Mouse (Mus musculus): Measurements from ENCODE around the gene Syngr3.

Syngr3 gene

DNA sequence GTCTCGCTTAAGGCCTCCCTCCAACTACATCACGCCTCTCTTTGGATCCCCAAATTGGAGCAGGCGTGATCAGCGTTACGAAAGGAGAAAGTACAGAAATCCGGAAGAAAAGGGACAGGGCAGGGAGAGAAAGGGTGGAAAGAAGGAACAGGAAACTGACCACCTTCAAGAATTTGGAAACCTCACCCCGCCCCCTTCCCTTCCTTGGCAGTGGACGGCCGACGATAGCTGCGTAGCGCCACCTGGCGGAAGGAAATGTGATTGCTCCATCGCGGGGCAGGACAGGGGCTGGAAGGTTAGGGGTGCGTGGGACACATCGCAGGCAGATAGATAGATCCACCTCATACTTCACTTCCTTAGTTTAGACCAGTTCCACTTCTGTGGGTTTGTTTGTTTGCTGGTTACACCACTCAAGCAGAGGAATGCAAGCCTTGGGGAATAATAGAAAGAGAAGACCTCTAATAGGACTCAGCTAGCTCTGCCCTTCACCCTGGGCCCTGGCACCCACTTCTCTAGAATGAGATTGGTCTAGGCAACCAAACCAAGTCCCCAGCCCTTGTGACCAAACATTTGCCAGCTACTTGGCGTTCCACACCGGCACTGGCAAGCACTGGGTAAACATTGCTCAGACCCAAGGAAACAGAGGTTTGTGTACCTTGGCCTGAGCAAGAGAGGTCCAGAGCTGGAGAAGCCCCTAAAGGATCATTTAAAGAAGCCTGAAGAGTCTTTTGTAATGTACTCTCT, 35.6 kb downstream of the Syngr3 start:
- in situ Hi-C loops (cut with MboI; ENCODE audit: low pct_unique_long_range_greater_than_20kb in 1 of 2, low sequenced_read_pairs in 2 of 2, unreplicated experiment in 1 of 2), result no loop called here

DNA sequence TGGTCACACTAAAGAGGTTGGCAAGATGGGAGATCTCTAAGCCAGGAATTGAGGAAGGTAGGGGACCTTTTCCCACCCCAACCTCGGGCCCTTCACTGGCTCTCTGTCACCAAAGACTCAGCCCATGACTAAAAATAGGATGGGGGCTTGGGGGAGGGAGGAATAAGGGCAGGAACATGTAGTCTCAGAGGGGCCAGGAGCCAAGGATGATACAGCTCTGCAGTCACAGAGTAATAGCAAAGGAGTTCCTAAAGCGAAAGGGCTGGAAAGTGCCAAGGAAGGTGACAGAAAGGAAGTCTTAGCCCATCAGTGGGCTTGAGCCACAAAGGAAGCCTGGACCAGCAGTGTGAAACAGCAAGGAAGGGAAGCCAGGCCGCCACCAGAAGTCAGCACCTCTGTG, 37.9 kb downstream of the Syngr3 start:
- in situ Hi-C loops (cut with MboI; ENCODE audit: low pct_unique_long_range_greater_than_20kb in 1 of 2, low sequenced_read_pairs in 2 of 2, unreplicated experiment in 1 of 2), result no loop called here

DNA sequence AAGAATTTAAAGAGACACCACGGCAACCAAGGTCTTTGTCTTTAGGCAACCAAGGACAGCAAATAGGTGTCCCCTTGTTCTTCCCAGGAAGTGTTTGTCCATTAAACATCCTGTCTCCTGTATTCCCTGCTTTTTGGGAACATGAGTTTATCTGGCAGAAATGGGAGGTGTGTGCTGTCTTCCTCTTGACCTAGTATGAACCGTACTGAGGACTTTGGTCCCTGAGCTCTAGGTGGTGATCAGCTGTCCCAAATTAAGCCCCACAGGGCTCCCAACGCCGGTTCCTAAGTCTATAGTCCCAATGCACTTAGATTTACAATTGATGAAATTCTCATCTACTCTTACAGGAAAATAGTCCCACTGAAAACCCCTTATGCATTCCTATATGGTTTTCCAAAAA, 39.0 kb downstream of the Syngr3 start:
- in situ Hi-C loops (cut with MboI; ENCODE audit: low pct_unique_long_range_greater_than_20kb in 1 of 2, low sequenced_read_pairs in 2 of 2, unreplicated experiment in 1 of 2), result no loop called here

DNA sequence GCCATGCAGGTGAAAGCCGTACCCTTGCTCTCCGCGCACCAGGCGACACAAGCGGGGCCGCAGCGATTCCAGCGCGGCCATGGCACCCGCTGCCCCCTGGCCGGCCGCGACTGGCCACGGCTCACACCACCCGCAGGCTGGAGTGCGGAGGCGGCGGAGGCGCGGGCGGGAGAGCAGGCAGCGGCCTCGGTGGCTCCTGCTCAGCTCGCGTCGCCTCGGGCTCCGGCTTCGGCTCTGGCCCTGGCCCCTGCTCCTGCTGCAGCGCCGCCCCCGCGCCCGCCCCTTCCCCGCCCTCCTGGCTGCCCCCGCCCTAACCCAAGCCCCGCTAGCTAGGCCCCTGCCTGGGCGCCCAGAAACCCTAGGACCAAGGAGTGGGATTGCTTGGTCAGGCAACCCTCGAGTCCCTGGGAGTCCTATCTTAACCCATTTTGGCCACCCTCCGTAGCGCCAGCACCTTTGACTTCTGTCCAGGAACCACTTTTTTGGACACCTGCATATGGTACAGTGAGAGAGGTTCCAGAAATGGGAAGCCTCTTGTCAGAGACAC, 39.6 kb downstream of the Syngr3 start, which contains the start of gene Slc9a3r2:
Gene Slc9a3r2, minus strand, starts transcription at position 258 of the 547 bp plus-strand sequence.
- in situ Hi-C loops (cut with MboI; ENCODE audit: low pct_unique_long_range_greater_than_20kb in 1 of 2, low sequenced_read_pairs in 2 of 2, unreplicated experiment in 1 of 2), result no loop called here

DNA sequence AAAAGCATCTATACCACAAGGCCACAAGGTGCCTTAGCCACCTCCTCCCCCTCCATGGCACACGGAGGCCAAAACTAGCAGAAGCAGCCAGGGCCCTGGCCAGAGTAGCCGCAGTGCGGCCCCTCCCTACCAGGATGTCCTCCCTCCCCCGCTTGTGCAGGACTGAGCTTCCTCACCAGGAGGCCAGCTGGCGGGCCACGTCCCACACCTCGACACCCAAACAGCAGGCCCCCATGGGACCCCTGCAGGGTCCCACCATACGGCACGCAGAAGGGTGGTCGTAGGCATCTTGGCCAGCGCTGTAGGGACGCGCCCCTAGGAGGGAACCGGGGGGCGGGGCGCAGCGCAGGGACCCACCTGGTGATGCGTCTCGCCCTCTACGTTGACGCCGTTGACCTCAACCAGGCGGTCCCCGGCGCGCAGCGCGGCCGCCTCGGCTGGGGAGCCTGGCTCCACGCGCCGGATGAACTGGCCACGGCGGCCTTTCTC, 40.1 kb downstream of the Syngr3 start:
- in situ Hi-C loops (cut with MboI; ENCODE audit: low pct_unique_long_range_greater_than_20kb in 1 of 2, low sequenced_read_pairs in 2 of 2, unreplicated experiment in 1 of 2), result no loop called here

DNA sequence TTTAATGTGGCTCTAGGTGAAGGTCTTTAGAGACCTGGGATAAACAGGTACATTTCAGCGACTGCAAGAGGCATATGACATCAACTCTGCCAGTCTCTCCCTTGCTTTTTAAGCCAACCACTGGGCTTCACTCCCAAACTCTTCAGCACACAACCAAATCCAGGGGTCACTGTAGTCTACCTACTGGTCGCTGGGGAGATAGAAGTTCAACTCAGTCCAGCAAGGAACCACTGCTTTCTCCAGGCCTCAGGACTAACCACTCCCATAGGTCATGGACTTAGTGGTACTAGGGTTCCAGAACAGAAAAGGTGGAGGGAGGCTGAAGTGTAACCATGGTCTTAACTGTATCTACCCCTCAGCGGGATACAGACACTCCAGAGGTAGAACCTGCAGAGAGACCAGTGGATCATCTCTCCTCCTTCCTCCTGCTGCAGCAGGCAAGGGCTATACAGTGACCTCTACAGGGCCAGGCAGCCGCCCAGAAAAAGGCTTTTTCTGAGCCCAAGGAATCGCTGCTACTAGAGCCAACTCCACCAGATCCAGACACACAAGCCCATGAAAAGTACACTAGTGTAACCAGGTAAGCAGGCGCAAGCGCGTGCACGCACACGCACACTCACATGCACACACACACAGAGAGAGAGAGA, 40.9 kb downstream of the Syngr3 start:
- in situ Hi-C loops (cut with MboI; ENCODE audit: low pct_unique_long_range_greater_than_20kb in 1 of 2, low sequenced_read_pairs in 2 of 2, unreplicated experiment in 1 of 2), result no loop called here

DNA sequence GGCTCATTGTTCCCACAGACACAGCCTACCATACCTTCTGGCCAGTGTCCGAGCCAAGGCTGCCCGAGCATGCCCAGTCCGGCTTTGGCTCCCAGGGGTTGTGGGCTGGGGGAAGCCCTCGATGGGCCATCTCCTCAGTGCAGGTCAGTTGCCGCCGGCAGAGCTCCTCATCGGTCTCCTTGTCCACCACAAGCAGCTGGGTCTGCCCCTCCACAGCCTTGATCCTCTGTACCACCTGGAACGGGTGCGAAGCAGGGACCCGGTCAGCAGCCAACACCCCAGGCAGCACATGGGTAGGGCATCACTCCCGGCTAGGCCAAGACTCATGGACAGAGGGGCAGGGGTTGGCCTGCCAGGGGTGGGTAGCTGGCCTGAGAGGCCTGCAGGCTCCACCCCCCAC, 42.3 kb downstream of the Syngr3 start:
- in situ Hi-C loops (cut with MboI; ENCODE audit: low pct_unique_long_range_greater_than_20kb in 1 of 2, low sequenced_read_pairs in 2 of 2, unreplicated experiment in 1 of 2), result no loop called here

DNA sequence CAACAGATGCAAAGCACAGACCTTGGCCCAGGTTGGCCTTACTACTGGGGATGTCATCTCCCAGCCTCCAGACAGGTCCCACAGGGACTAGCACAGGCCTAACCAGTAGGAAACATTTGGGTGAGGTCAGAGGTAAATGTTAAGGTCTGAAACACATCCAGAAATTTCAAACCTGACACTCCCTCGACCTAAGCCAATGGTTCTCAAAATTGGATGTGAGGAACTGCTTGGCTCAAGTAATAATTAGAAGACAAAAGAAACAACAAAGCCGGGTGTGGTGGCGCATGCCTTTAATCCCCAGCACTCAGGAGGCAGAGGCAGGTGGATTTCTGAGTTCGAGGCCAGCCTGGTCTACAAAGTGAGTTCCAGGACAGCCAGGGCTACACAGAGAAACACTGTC, 43.4 kb downstream of the Syngr3 start:
- in situ Hi-C loops (cut with MboI; ENCODE audit: low pct_unique_long_range_greater_than_20kb in 1 of 2, low sequenced_read_pairs in 2 of 2, unreplicated experiment in 1 of 2), result no loop called here

DNA sequence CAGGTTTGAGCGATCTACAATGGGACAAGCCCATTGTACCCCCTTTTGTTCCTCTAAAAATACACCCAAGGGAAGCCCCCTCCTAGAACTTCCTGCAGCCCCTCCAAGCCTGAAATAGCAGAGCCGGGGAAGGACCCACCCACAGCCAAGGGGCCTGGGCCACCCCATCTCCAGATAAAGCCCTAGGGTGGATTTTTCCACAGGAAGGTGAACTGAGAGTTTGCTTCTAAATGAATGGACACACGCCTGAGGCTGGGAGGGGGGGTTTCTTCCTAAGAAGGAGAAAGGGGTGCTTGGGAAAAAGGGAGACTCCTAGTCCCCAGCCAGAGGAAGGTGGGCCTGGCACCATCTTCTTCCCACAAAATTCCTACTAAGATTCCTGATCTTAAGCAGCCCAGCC, 43.8 kb downstream of the Syngr3 start:
- in situ Hi-C loops (cut with MboI; ENCODE audit: low pct_unique_long_range_greater_than_20kb in 1 of 2, low sequenced_read_pairs in 2 of 2, unreplicated experiment in 1 of 2), result no loop called here

DNA sequence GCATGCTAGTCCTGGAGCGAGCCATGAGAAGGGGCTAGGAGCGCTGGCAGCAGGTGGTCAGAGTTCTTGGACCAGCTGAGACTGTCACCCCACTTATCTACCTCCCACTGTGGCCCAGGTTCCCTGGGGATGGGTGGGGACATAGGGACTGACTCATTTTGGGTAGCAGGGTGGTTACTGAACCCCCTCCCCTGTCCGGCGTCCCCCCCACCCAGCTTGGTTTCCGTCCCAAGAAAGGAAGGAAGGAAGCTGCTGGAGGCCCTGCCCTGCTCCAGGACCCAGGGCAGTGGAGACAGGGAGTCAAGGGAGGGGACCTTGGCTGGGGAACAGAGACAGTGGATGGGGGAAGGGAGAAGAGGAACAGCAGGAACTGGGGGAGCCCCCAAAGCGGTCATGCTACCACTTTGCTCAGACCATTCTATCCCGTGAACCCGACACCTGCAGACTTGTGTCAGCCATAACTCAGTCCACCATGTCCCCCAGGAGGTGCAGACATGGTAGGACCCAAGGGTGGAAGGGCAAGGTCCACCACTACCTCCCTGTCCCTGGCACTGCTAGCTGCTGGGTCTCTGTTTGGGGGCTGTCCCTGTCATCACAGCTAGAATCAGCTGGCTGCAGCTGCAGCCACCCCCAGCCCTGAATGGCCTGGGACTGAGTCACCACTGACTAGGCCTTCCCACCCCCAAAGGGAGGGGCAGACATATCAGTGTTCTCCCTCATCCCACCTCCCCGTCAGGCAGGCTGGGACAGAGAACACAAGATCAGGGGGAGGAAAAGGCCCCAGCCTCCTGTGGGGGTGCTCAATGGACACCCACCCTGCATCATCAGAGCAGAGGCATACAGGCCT, 44.7 kb downstream of the Syngr3 start:
- in situ Hi-C loops (cut with MboI; ENCODE audit: low pct_unique_long_range_greater_than_20kb in 1 of 2, low sequenced_read_pairs in 2 of 2, unreplicated experiment in 1 of 2), result no loop called here

DNA sequence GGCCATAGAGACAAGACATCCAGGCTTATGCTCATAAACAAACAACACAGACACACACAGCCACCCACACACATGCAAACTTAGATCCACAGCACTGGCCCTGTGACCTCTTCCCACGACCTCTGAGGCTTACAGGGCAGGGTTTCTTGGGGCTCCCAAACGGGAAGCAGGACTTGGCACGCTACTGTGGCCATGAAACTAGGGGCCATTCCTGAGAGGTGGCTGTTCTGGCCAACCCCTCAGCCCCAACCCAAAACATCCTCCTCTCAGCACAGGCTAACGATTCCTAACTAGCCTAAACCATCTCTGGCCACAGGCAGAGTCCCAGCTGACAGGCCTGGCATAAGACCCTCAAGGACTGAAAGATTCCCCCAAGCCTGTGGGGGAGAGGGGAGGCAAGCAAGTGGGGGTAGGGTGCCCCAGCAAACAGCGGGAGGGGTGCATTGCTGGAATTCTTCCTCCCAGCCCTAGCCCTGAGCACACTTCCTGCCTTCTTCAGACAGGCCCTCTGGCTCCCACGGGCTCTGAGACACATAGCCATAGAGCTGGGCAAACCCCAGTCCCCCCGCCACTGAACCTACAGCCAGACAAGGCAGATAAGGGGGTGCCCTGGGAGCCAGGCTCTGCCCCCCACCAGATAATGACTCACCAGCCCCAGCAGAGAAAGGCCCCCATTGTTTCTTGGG, 45.6 kb downstream of the Syngr3 start:
- in situ Hi-C loops (cut with MboI; ENCODE audit: low pct_unique_long_range_greater_than_20kb in 1 of 2, low sequenced_read_pairs in 2 of 2, unreplicated experiment in 1 of 2), result no loop called here

DNA sequence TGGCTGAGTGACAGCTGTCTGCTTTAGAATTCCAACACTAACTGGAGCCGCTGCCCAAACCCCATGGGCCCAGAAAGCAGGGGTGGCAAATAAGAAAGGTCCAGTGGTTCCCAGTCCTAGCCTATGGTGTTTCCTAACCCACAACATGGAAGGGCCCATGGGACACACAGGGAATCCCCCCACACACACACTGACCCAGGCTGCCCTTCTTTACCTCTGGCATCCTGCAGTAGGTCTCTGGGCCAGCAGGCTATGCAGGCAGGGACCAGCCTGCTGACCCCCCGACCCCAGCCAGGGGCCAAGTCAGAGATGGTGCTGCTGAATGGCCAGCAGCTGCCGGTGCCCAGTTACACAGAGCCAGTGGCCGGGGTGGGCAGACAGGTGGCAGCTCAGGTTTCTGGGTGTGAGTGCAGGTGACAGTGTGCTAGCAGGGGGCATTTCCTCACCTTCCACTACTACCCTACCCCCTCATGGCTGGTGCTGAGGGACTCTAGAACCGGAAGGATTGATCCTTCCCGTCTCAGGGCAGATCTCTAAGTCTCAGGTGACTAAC, 46.9 kb downstream of the Syngr3 start:
- in situ Hi-C loops (cut with MboI; ENCODE audit: low pct_unique_long_range_greater_than_20kb in 1 of 2, low sequenced_read_pairs in 2 of 2, unreplicated experiment in 1 of 2), result no loop called here

DNA sequence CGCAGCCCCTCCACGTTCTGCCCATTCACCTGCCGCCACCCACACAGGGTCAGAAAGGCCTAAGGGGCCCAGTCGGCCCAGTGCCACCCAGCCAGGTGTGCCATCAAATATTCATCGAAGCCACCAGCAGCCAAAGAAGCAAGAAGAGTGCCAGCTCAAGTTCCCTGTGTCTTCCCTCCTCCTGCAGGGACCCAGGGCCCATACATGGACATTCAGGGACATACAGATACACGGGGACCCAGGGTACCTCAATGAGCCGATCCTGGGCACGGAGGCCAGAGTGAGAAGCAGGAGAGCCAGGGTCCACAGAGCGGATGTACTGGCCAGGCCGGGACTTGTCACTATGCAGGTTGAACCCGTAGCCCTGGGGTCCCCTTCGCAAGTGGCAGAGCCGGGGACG, 47.8 kb downstream of the Syngr3 start:
- in situ Hi-C loops (cut with MboI; ENCODE audit: low pct_unique_long_range_greater_than_20kb in 1 of 2, low sequenced_read_pairs in 2 of 2, unreplicated experiment in 1 of 2), result no loop called here

DNA sequence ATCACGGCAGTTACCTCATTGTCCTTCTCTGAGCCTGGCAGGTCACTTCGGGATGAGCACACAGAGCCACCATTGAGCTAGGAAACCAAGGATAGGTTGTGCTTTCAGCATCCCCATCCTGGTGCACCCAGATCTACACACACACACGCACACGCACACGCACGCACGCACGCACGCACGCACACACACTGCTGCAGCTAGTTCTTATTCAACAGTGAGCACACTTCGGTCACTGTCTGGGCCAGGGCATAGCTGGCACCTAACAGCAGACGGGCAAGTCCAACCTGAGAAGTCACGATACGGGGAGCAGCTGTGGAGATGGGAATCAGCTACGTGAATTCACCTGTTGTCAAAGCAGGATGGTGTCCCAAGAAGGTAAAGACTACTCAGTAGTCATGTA, 49.2 kb downstream of the Syngr3 start:
- in situ Hi-C loops (cut with MboI; ENCODE audit: low pct_unique_long_range_greater_than_20kb in 1 of 2, low sequenced_read_pairs in 2 of 2, unreplicated experiment in 1 of 2), result no loop called here

DNA sequence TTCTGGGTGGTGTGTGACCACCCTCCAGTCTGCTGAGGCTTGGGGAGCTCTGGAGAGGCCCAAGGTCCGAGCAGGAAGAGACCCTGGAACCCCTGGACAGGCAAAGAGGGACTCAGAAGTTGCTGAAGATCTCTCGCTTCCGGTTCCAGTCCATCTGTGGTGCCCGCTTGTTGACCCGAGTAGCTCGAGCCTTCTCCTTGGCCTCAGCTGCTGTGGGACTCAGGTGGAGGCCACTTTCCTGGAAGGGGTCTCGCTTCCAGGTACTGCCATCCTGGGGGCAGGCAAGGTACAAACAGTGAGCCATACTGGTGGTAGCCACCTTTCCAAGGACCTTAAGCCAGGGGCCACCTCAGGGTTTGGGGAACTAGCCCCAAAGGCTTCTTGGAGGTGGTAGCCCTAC, 49.6 kb downstream of the Syngr3 start:
- in situ Hi-C loops (cut with MboI; ENCODE audit: low pct_unique_long_range_greater_than_20kb in 1 of 2, low sequenced_read_pairs in 2 of 2, unreplicated experiment in 1 of 2), result no loop called here

DNA sequence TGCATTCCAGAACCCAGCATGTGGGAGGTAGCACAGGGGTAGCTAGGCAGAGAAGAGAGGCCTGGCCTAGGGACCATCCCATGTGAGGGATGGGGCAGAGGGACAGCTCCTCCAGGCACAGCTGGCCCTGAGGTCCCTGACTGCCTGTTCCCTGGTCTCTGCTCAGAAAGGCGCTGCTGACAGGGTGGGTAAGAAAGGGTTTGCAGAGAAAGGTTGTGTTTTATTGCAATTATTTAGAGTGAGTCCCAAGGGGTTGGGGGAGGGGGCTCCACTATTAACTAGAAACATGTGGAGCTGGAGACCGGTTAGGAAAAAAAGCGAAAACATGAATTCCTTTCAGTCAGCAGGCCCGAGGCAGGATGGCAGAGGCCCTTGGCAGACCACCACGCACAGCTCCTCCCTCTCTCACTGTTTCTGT, 50.2 kb downstream of the Syngr3 start:
- in situ Hi-C loops (cut with MboI; ENCODE audit: low pct_unique_long_range_greater_than_20kb in 1 of 2, low sequenced_read_pairs in 2 of 2, unreplicated experiment in 1 of 2), result no loop called here

DNA sequence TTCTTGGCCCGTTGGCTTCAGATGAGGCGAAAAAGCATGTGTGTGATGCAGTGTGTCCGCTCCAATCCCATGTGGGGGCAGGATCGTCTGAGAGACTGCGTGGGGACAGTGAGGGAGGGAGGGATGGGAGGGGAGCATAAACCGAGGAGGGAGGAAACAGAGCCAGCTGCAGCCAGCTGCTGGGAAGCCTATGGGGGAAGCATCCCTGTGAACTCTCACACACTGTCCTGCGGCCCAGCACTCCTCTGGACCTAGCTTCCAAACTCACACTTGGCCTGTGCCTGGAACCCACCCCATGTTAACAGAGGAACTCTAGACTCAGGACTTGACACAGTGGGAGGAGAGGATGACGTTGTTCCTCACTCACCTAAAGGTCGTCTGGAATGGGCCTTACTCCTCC, 50.9 kb downstream of the Syngr3 start:
- in situ Hi-C loops (cut with MboI; ENCODE audit: low pct_unique_long_range_greater_than_20kb in 1 of 2, low sequenced_read_pairs in 2 of 2, unreplicated experiment in 1 of 2), result no loop called here

DNA sequence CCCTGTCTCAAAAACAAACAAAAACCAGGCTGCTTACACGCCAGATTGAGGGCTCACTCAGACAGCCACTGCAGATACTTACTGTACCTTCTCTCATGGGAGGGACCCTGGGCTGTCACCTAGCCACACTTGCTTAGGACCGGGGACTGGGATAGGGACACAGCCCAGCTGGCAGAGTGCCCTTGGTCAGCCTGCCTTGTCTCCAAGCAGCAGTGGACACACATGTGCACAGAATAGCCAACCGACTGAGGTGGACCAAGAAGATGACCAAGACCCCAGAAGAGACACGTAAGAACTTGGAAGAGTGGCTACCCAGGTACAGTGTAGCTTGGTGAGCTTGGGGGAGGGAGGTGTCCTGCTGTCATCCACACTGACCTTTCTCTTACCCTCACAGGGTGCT, 51.5 kb downstream of the Syngr3 start:
- in situ Hi-C loops (cut with MboI; ENCODE audit: low pct_unique_long_range_greater_than_20kb in 1 of 2, low sequenced_read_pairs in 2 of 2, unreplicated experiment in 1 of 2), result no loop called here

Data from mouse embryonic stem cell (cell line).